Mouse (Mus musculus): ENCODE results near the gene 2410004P03Rik.

DNA sequence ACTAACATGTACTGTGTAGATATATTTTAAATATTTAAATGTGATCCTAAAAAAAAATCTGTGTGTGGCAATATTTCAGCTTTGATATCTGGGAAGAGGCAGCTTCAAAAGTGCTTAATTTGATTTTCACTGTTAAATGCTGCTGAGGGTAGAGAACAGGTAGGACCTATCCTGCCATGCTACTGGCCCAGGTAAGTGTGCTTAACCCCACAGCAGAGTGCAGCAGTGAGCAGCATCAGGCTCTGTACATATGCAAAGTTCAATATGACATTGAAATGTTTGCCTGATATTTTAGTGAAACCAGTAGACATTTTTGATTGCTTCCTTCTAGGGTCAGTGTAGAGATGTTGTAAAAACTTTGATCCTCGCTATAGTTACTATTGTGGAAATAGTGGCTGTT lies 25.7 kb downstream of the 2410004P03Rik start:
- TF ChIP-seq EP300 (IDR thresholded peaks at IDR 0.05; ENCODE audit: insufficient read depth, low read depth, low read length): no peak
- no peak for TF ChIP-seq POLR2A (IDR thresholded peaks at IDR 0.05; ENCODE audit: insufficient read depth, low read depth, low read length)
- peak; percentile 12; the same call in 1 of the 2 replicates for TF ChIP-seq CTCF (IDR thresholded peaks at IDR 0.05)

Measured in heart, adult 2 months (tissue).